Mouse (Mus musculus) CH12.LX (cell line): ENCODE measurements around the gene Hectd2. TPM values are rescaled to one million over a fixed set of nuclear protein-coding genes. Genes with fewer than 3 reads are reported as not detected.

Experiments used
- DNase-seq: peaks from one replicate; pipeline ENCODE4 v3.0.0-alpha.2; 2013; ENCODE audit errors: extremely low read depth
- H3K27ac ChIP-seq: 2 replicates; pipeline ENCODE4 v1.5.1; 2012; ENCODE audit warnings: low read depth, mild to moderate bottlenecking, control low read depth, moderate library complexity; ENCODE audit not compliant: insufficient read depth
- H3K27me3 ChIP-seq: replicated peaks from 2 replicates; pipeline ENCODE3; 2012; ENCODE audit warnings: inconsistent platforms
- H3K36me3 ChIP-seq, 2 experiments: replicated peaks in 1 of 2; 2 replicates each; pipeline versions ENCODE3 to v1.6.1; 2012; ENCODE audit warnings: inconsistent platforms in 1 of 2, low read length in 1 of 2, mild to moderate bottlenecking in 1 of 2, mixed read lengths in 1 of 2, moderate library complexity in 1 of 2; ENCODE audit not compliant: control insufficient read depth in 1 of 2, insufficient read depth in 1 of 2
- H3K4me1 ChIP-seq, 2 experiments: 2 replicates each; pipeline ENCODE4 v1.6.1; 2012; ENCODE audit warnings: inconsistent platforms in 1 of 2, moderate library complexity in 1 of 2; ENCODE audit not compliant: insufficient read depth in 2 of 2, control insufficient read depth in 1 of 2
- H3K4me2 ChIP-seq: 2 replicates; pipeline ENCODE4 v1.6.1; 2012; ENCODE audit warnings: low read depth, mild to moderate bottlenecking, control low read depth; ENCODE audit not compliant: poor library complexity, insufficient read depth, severe bottlenecking
- H3K4me3 ChIP-seq, 3 experiments: fragments of 150-350 bp in 1 of 3; sonication (generic) in 1 of 3; replicated peaks in 1 of 3; 2 replicates each; pipeline versions ENCODE3 to v1.5.1; 2011 to 2012; ENCODE audit warnings: low read depth in 2 of 3, low read length in 2 of 3, mild to moderate bottlenecking in 2 of 3, moderate library complexity in 2 of 3, control low read depth in 1 of 3, improper control_type of control experiment in 1 of 3, inconsistent platforms in 1 of 3, mixed read lengths in 1 of 3; ENCODE audit not compliant: poor library complexity in 1 of 3
- H3K79me2 ChIP-seq: replicated peaks from 2 replicates; pipeline ENCODE4 v1.6.1; 2012; ENCODE audit warnings: mild to moderate bottlenecking, moderate library complexity; ENCODE audit not compliant: control insufficient read depth, poor library complexity, insufficient read depth, severe bottlenecking; ENCODE audit errors: extremely low read depth
- H3K9ac ChIP-seq: 2 replicates; pipeline ENCODE4 v1.6.1; 2012; ENCODE audit warnings: low read depth, mild to moderate bottlenecking, control low read depth, moderate library complexity; ENCODE audit not compliant: insufficient read depth
- H3K9me3 ChIP-seq: replicated peaks from 2 replicates; pipeline ENCODE3; 2012; ENCODE audit warnings: low read length, inconsistent platforms, mixed read lengths
- CTCF ChIP-seq, 2 experiments: IDR thresholded peaks in 1 of 2; conservative IDR thresholded peaks in 1 of 2; 2 replicates each; pipeline ENCODE4 v1.5.1; 2011 to 2012; ENCODE audit warnings: low read depth in 2 of 2, low read length in 2 of 2, improper control_type of control experiment in 1 of 2, inconsistent platforms in 1 of 2, mild to moderate bottlenecking in 1 of 2, moderate library complexity in 1 of 2
- EP300 ChIP-seq: IDR thresholded peaks from 2 replicates; pipeline ENCODE4 v1.6.1; 2011; ENCODE audit warnings: low read length, improper control_type of control experiment
- ETS1 ChIP-seq: conservative IDR thresholded peaks from 2 replicates; pipeline ENCODE4 v1.6.1; 2012; ENCODE audit warnings: low read depth, mild to moderate bottlenecking, inconsistent platforms, low read length, improper control_type of control experiment, moderate library complexity
- GABPA ChIP-seq: IDR thresholded peaks from 2 replicates; pipeline ENCODE4 v1.6.1; 2012; ENCODE audit warnings: low read depth, low read length, improper control_type of control experiment, inconsistent platforms; ENCODE audit not compliant: insufficient replicate concordance
- HCFC1 ChIP-seq: IDR thresholded peaks from 2 replicates; pipeline ENCODE4 v1.6.1; 2012; ENCODE audit warnings: low read depth, mild to moderate bottlenecking, inconsistent platforms, low read length, improper control_type of control experiment
- JUND ChIP-seq: conservative IDR thresholded peaks from 2 replicates; pipeline ENCODE4 v1.6.1; 2011; ENCODE audit warnings: low read depth, low read length, improper control_type of control experiment
- KAT2A ChIP-seq: IDR thresholded peaks from 2 replicates; pipeline ENCODE4 v1.6.1; 2012; ENCODE audit warnings: low read length, improper control_type of control experiment, inconsistent platforms; ENCODE audit not compliant: insufficient replicate concordance
- MAFK ChIP-seq: IDR thresholded peaks from 2 replicates; pipeline ENCODE4 v1.6.1; 2011; ENCODE audit warnings: low read length, improper control_type of control experiment; ENCODE audit not compliant: insufficient replicate concordance
- MAZ ChIP-seq: IDR thresholded peaks from 2 replicates; pipeline ENCODE4 v1.6.1; 2012; ENCODE audit warnings: low read depth, mild to moderate bottlenecking, inconsistent platforms, low read length, improper control_type of control experiment, moderate library complexity
- NELFE ChIP-seq: IDR thresholded peaks from 2 replicates; pipeline ENCODE4 v1.6.1; 2011; ENCODE audit warnings: low read depth, low read length, improper control_type of control experiment
- NRF1 ChIP-seq: IDR thresholded peaks from 2 replicates; pipeline ENCODE4 v1.6.1; 2014; ENCODE audit warnings: low read depth, mild to moderate bottlenecking, inconsistent platforms, low read length, improper control_type of control experiment, moderate library complexity
- POLR2AphosphoS2 ChIP-seq: IDR thresholded peaks from 2 replicates; pipeline ENCODE4 v1.6.1; 2011; ENCODE audit warnings: low read depth, low read length, improper control_type of control experiment
- RAD21 ChIP-seq: IDR thresholded peaks from 2 replicates; pipeline ENCODE4 v1.6.1; 2011; ENCODE audit warnings: low read depth, mild to moderate bottlenecking, low read length, improper control_type of control experiment, moderate library complexity
- RCOR1 ChIP-seq: conservative IDR thresholded peaks from 2 replicates; pipeline ENCODE4 v1.6.1; 2012; ENCODE audit warnings: low read depth, mild to moderate bottlenecking, inconsistent platforms, low read length, improper control_type of control experiment
- SMC3 ChIP-seq: IDR thresholded peaks from 2 replicates; pipeline ENCODE4 v1.6.1; 2011; ENCODE audit warnings: low read depth, low read length, improper control_type of control experiment
- TCF12 ChIP-seq: IDR thresholded peaks from 2 replicates; pipeline ENCODE4 v1.6.1; 2014; ENCODE audit warnings: low read depth, mild to moderate bottlenecking, inconsistent platforms, low read length, improper control_type of control experiment
- UBTF ChIP-seq: IDR thresholded peaks from 2 replicates; pipeline ENCODE4 v1.6.1; 2012; ENCODE audit warnings: low read depth, mild to moderate bottlenecking, inconsistent platforms, low read length, improper control_type of control experiment, moderate library complexity
- USF1 ChIP-seq: IDR thresholded peaks from 2 replicates; pipeline ENCODE4 v1.6.1; 2014; ENCODE audit warnings: low read depth, mild to moderate bottlenecking, inconsistent platforms, low read length, improper control_type of control experiment
- ZMIZ1 ChIP-seq: IDR thresholded peaks from 2 replicates; pipeline ENCODE4 v1.6.1; 2012; ENCODE audit warnings: low read depth, mild to moderate bottlenecking, inconsistent platforms, low read length, improper control_type of control experiment
- dilution Hi-C: fragments of 300-500 bp; cut with MboI; formaldehyde crosslinking; loops from 2 replicates; pipeline ENCODE4 v1.14.3; 2020; ENCODE audit warnings: low sequenced_read_pairs; ENCODE audit not compliant: extremely low pct_unique_long_range_greater_than_20kb, extremely low pct_ligation_motif_present
- in situ Hi-C: fragments of 300-500 bp; cut with MboI; formaldehyde crosslinking; loops from 3 replicates; pipeline ENCODE4 v1.14.3; 2019; ENCODE audit warnings: low sequenced_read_pairs, low pct_ligation_motif_present, low pct_unique_long_range_greater_than_20kb, mixed read lengths
- polyA plus RNA-seq: library from polyadenylated mRNA; unstranded; fragments of >175 nt; gene quantifications from 2 replicates; pipeline ENCODE4 v1.2.1, GENCODE M21; 2012; ENCODE audit warnings: low read depth; ENCODE audit not compliant: insufficient read length
- total RNA-seq, 2 experiments: library from RNA; depleted of rRNA; stranded (reverse); fragments of 300-350 nt in 1 of 2; fragments of >200 nt in 1 of 2; gene quantifications; 2 replicates each; pipeline ENCODE4 v1.2.3; 2012 to 2014

The Hectd2 gene
- total and polyA plus RNA-seq, 3 experiments: 0.08 to 0.78 (median 0.56) TPM

GRCm38 (mm10) chr19:36560160-36560559 lies 5.7 kb downstream of the Hectd2 start:
- Histone ChIP-seq H3K36me3 (no peaks in the 10 kb centered on the region), H3K4me2 (no peak overlapping the region), H3K9me3 (no peaks in the 10 kb centered on the region), H3K79me2 (no peaks in the 10 kb centered on the region), H3K27ac (no peak overlapping the region), H3K4me1 (peaks cover 0 to 4% of the 10 kb centered on the region in 2 experiments; a peak in 1 of 4 replicates), H3K4me3 (no peak overlapping the region), H3K9ac (no peak overlapping the region), H3K27me3 (peaks cover 7% of the 10 kb centered on the region)
- TF ChIP-seq RAD21 (peak; percentile 49), GABPA (no peak), JUND (no peak), CTCF (conservative IDR thresholded peaks at IDR 0.05 in 1 of 2, IDR thresholded peaks at IDR 0.05 in 1 of 2; ENCODE audit: low read depth in 2 of 2, low read length in 2 of 2) (peak in 1 of 2 experiments; percentile 73; a peak in 2 of 4 replicates), TCF12 (no peak), SMC3 (peak; percentile 66), UBTF (no peak)
- in situ Hi-C loops (no loop called here), dilution Hi-C loops (no loop called here)
- DNase-seq: no peak

- Histone ChIP-seq H3K36me3 (no peaks in the 10 kb centered on the region), H3K79me2 (no peaks in the 10 kb centered on the region), H3K9ac (no peak overlapping the region), H3K27me3 (no peaks in the 10 kb centered on the region), H3K4me1 (peaks cover 0 to 3% of the 10 kb centered on the region in 2 experiments; a peak in 1 of 4 replicates), H3K4me2 (peak overlapping the region; percentile 84; the same call in 1 of the 2 replicates), H3K27ac (no peak overlapping the region), H3K4me3 (no peak overlapping the region), H3K9me3 (no peaks in the 10 kb centered on the region)
- in situ Hi-C loops: no loop called here
- no peak for TF ChIP-seq KAT2A
- no peak for TF ChIP-seq CTCF (conservative IDR thresholded peaks at IDR 0.05 in 1 of 2, IDR thresholded peaks at IDR 0.05 in 1 of 2; ENCODE audit: low read depth in 2 of 2, low read length in 2 of 2)
- TF ChIP-seq NELFE: no peak
- no peak for TF ChIP-seq USF1
- TF ChIP-seq MAZ: no peak
- DNase-seq: no peak
- dilution Hi-C loops: no loop called here
Observed at GRCm38 (mm10) chr19:36561171-36561570, 6.7 kb downstream of the Hectd2 start.

GRCm38 (mm10) chr19:36564396-36564795 lies 10.0 kb downstream of the Hectd2 start:
- dilution Hi-C loops (no loop called here), in situ Hi-C loops (no loop called here)
- Histone ChIP-seq H3K4me2 (no peak overlapping the region), H3K9me3 (no peaks in the 10 kb centered on the region), H3K79me2 (no peaks in the 10 kb centered on the region), H3K36me3 (no peaks in the 10 kb centered on the region), H3K9ac (no peak overlapping the region), H3K27ac (no peak overlapping the region), H3K27me3 (no peaks in the 10 kb centered on the region), H3K4me3 (no peak overlapping the region), H3K4me1 (peaks cover 2 to 12% of the 10 kb centered on the region in 2 experiments; a peak in 3 of 4 replicates)
- DNase-seq: no peak
- no peak for TF ChIP-seq NRF1
- no peak for TF ChIP-seq SMC3
- no peak for TF ChIP-seq ZMIZ1
- no peak for TF ChIP-seq KAT2A
- no peak for TF ChIP-seq MAFK
- no peak for TF ChIP-seq JUND
- TF ChIP-seq RCOR1: no peak
- no peak for TF ChIP-seq ETS1
- TF ChIP-seq GABPA: no peak
- no peak for TF ChIP-seq HCFC1
- no peak for TF ChIP-seq MAZ
- TF ChIP-seq EP300: no peak
- no peak for TF ChIP-seq NELFE
- TF ChIP-seq POLR2AphosphoS2: no peak
